Mouse (Mus musculus) bone marrow, adult 2 months (tissue): ENCODE data around the gene Gm5475.

Experiments
- CTCF ChIP-seq: fragments of 200-500 bp; IDR thresholded peaks from 2 replicates; pipeline ENCODE4 v1.5.1; 2011; ENCODE audit warnings: low read length, control low read depth; ENCODE audit not compliant: control insufficient read depth, insufficient read depth
- POLR2A ChIP-seq: fragments of 200-500 bp; IDR thresholded peaks from 2 replicates; pipeline ENCODE4 v1.6.1; 2011; ENCODE audit warnings: low read depth, mild to moderate bottlenecking, control low read depth, low read length, borderline replicate concordance; ENCODE audit not compliant: control insufficient read depth

GRCm38 (mm10) chr15:100419901-100420745, 1.8 kb upstream of the Gm5475 start:
- TF ChIP-seq CTCF (no peak), POLR2A (no peak)
